In the genomic region with DNA sequence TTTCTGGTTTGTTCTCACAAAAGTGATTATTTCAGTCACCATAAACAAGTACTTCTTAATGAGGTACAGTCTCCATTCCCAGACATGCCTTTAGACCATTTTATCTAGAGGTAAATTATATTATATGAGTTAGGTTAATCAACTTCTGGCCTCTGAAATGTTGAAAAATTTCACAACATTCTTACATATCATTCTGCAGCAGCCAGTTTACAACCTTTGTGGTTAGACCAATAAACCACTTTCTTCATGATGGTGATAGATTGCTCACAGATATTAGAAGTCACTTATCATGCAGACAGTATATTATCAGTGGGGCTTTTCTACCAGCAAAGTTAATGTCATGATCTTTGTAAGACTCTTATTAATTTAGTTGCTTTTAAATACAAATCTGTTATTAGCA, we compare ENCODE assay signal across 25 mouse cellular contexts.
"Had no signal": no experiment of that assay in that cellular context is flagged by ENCODE, and none has a peak within 500 bp of the region (broad histone marks: within the 10 kb centered on the region; RNA-seq: fewer than 3 reads in every experiment).

No protein-coding gene starts in this region.

- DNase-seq: cerebellum, adult 9-11 months; cerebellum, postnatal 10 days; cerebellum, postnatal 14 days; cerebellum, postnatal 25 days; cerebellum, postnatal 36 days; embryo, embryonic 11 days; forebrain, postnatal 0 days; gastrocnemius, adult 2 months; gastrocnemius, postnatal 10 days; gastrocnemius, postnatal 14 days; gastrocnemius, postnatal 25 days; gastrocnemius, postnatal 36 days; heart, adult 18-20 months; heart, adult 2 months had no signal

- H3K36me3 ChIP-seq: embryonic facial prominence, embryonic 10.5 days; embryonic facial prominence, embryonic 12.5 days; embryonic facial prominence, embryonic 13.5 days; embryonic facial prominence, embryonic 15.5 days; forebrain, embryonic 10.5 days; forebrain, embryonic 12.5 days; forebrain, embryonic 15.5 days had no signal

- H3K4me2 ChIP-seq: embryonic facial prominence, embryonic 12.5 days; embryonic facial prominence, embryonic 13.5 days; embryonic facial prominence, embryonic 15.5 days; forebrain, embryonic 12.5 days; forebrain, embryonic 13.5 days; forebrain, embryonic 15.5 days had no signal

- H3K4me3 ChIP-seq: embryonic facial prominence, embryonic 10.5 days; embryonic facial prominence, embryonic 12.5 days; embryonic facial prominence, embryonic 13.5 days; embryonic facial prominence, embryonic 15.5 days; erythroblast, embryonic 14.5 days; forebrain, embryonic 10.5 days; forebrain, embryonic 12.5 days; forebrain, embryonic 13.5 days; forebrain, embryonic 15.5 days; gastrocnemius, adult 2 months; heart, adult 2 months had no signal

- H3K27me3 ChIP-seq: embryonic facial prominence, embryonic 12.5 days; embryonic facial prominence, embryonic 13.5 days; embryonic facial prominence, embryonic 15.5 days; forebrain, embryonic 12.5 days; forebrain, embryonic 13.5 days; forebrain, embryonic 15.5 days had no signal

- H3K27ac ChIP-seq: embryonic facial prominence, embryonic 10.5 days; embryonic facial prominence, embryonic 12.5 days; embryonic facial prominence, embryonic 13.5 days; embryonic facial prominence, embryonic 15.5 days; forebrain, embryonic 10.5 days; forebrain, embryonic 12.5 days; forebrain, embryonic 13.5 days; forebrain, embryonic 15.5 days; gastrocnemius, adult 2 months; heart, adult 2 months had no signal

- H3K4me1 ChIP-seq: embryonic facial prominence, embryonic 10.5 days; embryonic facial prominence, embryonic 12.5 days; embryonic facial prominence, embryonic 13.5 days; embryonic facial prominence, embryonic 15.5 days; forebrain, embryonic 10.5 days; forebrain, embryonic 12.5 days; forebrain, embryonic 13.5 days; forebrain, embryonic 15.5 days had no signal

- H3K9ac ChIP-seq: embryonic facial prominence, embryonic 12.5 days; embryonic facial prominence, embryonic 13.5 days; embryonic facial prominence, embryonic 15.5 days; forebrain, embryonic 12.5 days; forebrain, embryonic 13.5 days; forebrain, embryonic 15.5 days; forebrain, postnatal 0 days had no signal

- ATAC-seq: forebrain, embryonic 13.5 days; forebrain, embryonic 14.5 days; forebrain, embryonic 15.5 days; forebrain, embryonic 16.5 days; forebrain, postnatal 0 days had no signal

- H3K9me3 ChIP-seq: embryonic facial prominence, embryonic 10.5 days; embryonic facial prominence, embryonic 12.5 days; embryonic facial prominence, embryonic 13.5 days; embryonic facial prominence, embryonic 15.5 days; forebrain, embryonic 10.5 days; forebrain, embryonic 12.5 days; forebrain, embryonic 13.5 days; forebrain, embryonic 15.5 days had no signal
